Mouse (Mus musculus): Measurements from ENCODE around the gene Cadm3. TPM values are rescaled to one million over a fixed set of nuclear protein-coding genes. Genes with fewer than 3 reads are reported as not detected.

Cadm3 gene
- polyA plus RNA-seq, 1 experiment from 2014 or later, result 0.67 TPM

DNA sequence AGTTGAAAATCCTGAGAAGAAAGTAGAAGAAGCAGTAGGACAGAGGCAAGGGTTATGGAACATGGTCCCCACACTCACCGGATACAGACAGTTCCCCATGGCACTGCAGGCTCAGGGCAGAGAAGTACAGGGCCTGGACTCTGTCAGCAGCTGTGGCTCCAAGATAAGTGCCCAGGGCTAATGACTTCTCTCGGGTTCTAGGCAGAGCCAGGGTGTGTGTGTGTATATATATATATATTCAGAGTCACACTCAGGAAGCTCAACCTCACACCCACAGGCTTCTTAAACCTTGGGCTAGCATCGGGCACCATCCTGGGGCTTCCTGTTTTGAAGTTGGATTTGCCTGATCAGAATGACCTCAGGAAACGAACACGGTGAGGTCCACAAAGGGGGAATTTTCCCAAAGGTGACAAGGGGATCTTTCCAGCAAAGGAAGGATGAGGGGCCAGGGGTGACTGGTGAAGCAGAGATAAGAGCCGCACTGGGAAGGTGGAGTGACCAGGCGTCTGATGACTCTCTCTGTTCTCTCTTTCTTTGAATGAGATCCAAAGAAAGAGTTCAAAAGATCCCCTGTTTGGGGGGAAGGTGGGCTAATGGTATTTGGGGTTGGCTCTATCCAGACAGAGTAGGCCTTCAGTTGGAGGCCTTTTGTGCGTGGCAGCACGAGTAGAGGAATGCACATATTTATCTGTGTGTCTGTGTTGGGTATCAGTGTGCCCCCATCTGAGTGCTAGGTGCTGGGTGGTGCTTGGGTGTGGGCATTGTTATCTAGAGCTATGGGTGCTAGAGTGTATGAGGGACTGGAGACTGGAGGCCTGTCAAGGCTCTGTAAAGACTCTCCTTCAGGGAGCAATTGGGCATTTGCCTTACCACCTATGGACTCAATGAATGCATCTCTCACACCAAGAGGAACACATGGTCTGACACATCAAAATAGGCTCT is 33.9 kb downstream of the Cadm3 start, which contains the start of gene Ackr1:
Ackr1 (minus strand) TSS at position 439 of the 942 bp plus-strand sequence.
- H3K9me3 ChIP-seq, result no peaks in the 10 kb centered on the region
- ATAC-seq (ENCODE audit: low FRiP score, low read depth), result no peak
- H3K4me2 ChIP-seq (replicated peaks), result no peak within 1 kb of the TSS
- no peaks in the 10 kb centered on the region for H3K27me3 ChIP-seq
- H3K36me3 ChIP-seq, result no peaks in the 10 kb centered on the region
- WGBS, result 65% methylated on average over 9 of the region's 9 CpGs
- H3K4me3 ChIP-seq, result no peak within 1 kb of the TSS
- H3K4me1 ChIP-seq, result no peaks in the 10 kb centered on the region
- no peak within 1 kb of the TSS for H3K9ac ChIP-seq
- no peak within 1 kb of the TSS for H3K27ac ChIP-seq

- no peaks in the 10 kb centered on the region for H3K36me3 ChIP-seq
- H3K4me1 ChIP-seq, result no peaks in the 10 kb centered on the region
- H3K4me2 ChIP-seq (replicated peaks), result no peak overlapping the region
- no peak for ATAC-seq (ENCODE audit: low FRiP score, low read depth)
- no peaks in the 10 kb centered on the region for H3K9me3 ChIP-seq
- H3K4me3 ChIP-seq, result no peak overlapping the region
- H3K9ac ChIP-seq, result no peak overlapping the region
- no peak overlapping the region for H3K27ac ChIP-seq
- WGBS, result 84% methylated on average over 5 of the region's 5 CpGs
- H3K27me3 ChIP-seq, result no peaks in the 10 kb centered on the region
Measured at GRCm38 (mm10) chr1:173332418-173332817, 35.1 kb downstream of the Cadm3 start.

DNA sequence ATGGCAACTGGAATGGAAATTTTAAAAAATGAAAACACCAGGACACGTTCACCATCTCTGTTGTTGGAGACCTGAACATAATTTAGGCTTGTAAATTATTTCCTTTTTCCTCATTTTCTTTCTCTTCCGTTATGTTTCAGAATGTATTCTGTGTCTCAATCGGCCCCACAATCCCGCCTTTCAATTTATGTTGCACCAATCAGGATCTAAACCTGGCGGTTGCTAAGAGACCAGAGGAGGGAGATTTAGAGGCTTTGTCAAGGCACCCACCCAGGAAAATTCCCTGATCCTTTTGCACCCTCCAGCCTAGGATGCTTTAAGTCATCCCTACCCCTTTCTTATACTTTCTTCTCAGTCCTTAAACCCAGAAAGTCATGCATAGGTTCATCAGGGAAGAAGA is 37.8 kb downstream of the Cadm3 start:
- no peak overlapping the region for H3K4me3 ChIP-seq
- H3K27ac ChIP-seq, result no peak overlapping the region
- H3K27me3 ChIP-seq, result no peaks in the 10 kb centered on the region
- H3K4me1 ChIP-seq, result no peaks in the 10 kb centered on the region
- no peaks in the 10 kb centered on the region for H3K9me3 ChIP-seq
- H3K36me3 ChIP-seq, result no peaks in the 10 kb centered on the region
- H3K9ac ChIP-seq, result no peak overlapping the region
- no peak for ATAC-seq (ENCODE audit: low FRiP score, low read depth)
- H3K4me2 ChIP-seq (replicated peaks), result no peak overlapping the region
- 76% methylated on average over 5 of the region's 5 CpGs for WGBS

- ATAC-seq (ENCODE audit: low FRiP score, low read depth), result no peak
- H3K36me3 ChIP-seq, result no peaks in the 10 kb centered on the region
- no peak overlapping the region for H3K27ac ChIP-seq
- no peak overlapping the region for H3K4me3 ChIP-seq
- 48% methylated on average over 4 of the region's 4 CpGs for WGBS
- no peaks in the 10 kb centered on the region for H3K27me3 ChIP-seq
- no peaks in the 10 kb centered on the region for H3K4me1 ChIP-seq
- no peak overlapping the region for H3K4me2 ChIP-seq (replicated peaks)
- no peaks in the 10 kb centered on the region for H3K9me3 ChIP-seq
- H3K9ac ChIP-seq, result no peak overlapping the region
Measured at GRCm38 (mm10) chr1:173329185-173329584, 38.3 kb downstream of the Cadm3 start.

- Histone ChIP-seq H3K4me3 (no peak overlapping the region), H3K36me3 (no peaks in the 10 kb centered on the region), H3K27me3 (no peaks in the 10 kb centered on the region), H3K9ac (no peak overlapping the region), H3K9me3 (no peaks in the 10 kb centered on the region), H3K4me2 (replicated peaks) (no peak overlapping the region), H3K27ac (no peak overlapping the region), H3K4me1 (no peaks in the 10 kb centered on the region)
- WGBS, result 59% methylated on average over 8 of the region's 8 CpGs
- ATAC-seq (ENCODE audit: low FRiP score, low read depth), result no peak
Measured at GRCm38 (mm10) chr1:173328446-173328845, 39.0 kb downstream of the Cadm3 start.

DNA sequence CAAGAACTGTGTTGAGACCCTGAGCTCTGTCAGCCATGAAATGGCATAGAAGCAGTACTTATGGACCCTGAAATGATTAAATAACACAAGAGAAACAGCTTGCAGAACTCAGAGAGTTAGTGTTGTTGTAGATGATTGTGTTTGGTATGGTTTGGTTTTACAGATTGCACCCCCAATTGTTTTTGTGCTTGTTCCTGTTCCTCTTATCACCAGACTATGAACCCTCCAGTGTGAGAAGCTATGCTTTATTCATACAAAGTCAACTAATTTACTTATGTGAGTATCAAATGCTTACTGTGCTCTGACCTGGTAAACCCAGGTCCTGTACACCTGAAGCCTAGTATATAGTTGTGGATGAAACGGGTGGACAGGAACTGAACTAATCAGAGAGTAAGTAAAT is 40.9 kb downstream of the Cadm3 start:
- no peaks in the 10 kb centered on the region for H3K36me3 ChIP-seq
- WGBS, result 71% methylated on average over 1 of the region's 1 CpGs
- H3K4me2 ChIP-seq (replicated peaks), result no peak overlapping the region
- H3K27me3 ChIP-seq, result no peaks in the 10 kb centered on the region
- no peaks in the 10 kb centered on the region for H3K4me1 ChIP-seq
- H3K27ac ChIP-seq, result no peak overlapping the region
- no peaks in the 10 kb centered on the region for H3K9me3 ChIP-seq
- no peak for ATAC-seq (ENCODE audit: low FRiP score, low read depth)
- no peak overlapping the region for H3K9ac ChIP-seq
- no peak overlapping the region for H3K4me3 ChIP-seq

- Histone ChIP-seq H3K4me3 (no peak overlapping the region), H3K9me3 (no peaks in the 10 kb centered on the region), H3K4me1 (no peaks in the 10 kb centered on the region), H3K27me3 (no peaks in the 10 kb centered on the region), H3K9ac (no peak overlapping the region), H3K4me2 (replicated peaks) (no peak overlapping the region), H3K27ac (no peak overlapping the region), H3K36me3 (no peaks in the 10 kb centered on the region)
- no peak for ATAC-seq (ENCODE audit: low FRiP score, low read depth)
- 89% methylated on average over 1 of the region's 1 CpGs for WGBS
Measured at GRCm38 (mm10) chr1:173325395-173325794, 42.1 kb downstream of the Cadm3 start.

GRCm38 (mm10) chr1:173324961-173325360 is 42.5 kb downstream of the Cadm3 start:
- H3K4me3 ChIP-seq, result no peak overlapping the region
- no peak for ATAC-seq (ENCODE audit: low FRiP score, low read depth)
- H3K27ac ChIP-seq, result no peak overlapping the region
- H3K4me1 ChIP-seq, result no peaks in the 10 kb centered on the region
- no peak overlapping the region for H3K9ac ChIP-seq
- no peaks in the 10 kb centered on the region for H3K27me3 ChIP-seq
- no peaks in the 10 kb centered on the region for H3K9me3 ChIP-seq
- WGBS, result 59% methylated on average over 4 of the region's 4 CpGs
- no peak overlapping the region for H3K4me2 ChIP-seq (replicated peaks)
- H3K36me3 ChIP-seq, result no peaks in the 10 kb centered on the region

DNA sequence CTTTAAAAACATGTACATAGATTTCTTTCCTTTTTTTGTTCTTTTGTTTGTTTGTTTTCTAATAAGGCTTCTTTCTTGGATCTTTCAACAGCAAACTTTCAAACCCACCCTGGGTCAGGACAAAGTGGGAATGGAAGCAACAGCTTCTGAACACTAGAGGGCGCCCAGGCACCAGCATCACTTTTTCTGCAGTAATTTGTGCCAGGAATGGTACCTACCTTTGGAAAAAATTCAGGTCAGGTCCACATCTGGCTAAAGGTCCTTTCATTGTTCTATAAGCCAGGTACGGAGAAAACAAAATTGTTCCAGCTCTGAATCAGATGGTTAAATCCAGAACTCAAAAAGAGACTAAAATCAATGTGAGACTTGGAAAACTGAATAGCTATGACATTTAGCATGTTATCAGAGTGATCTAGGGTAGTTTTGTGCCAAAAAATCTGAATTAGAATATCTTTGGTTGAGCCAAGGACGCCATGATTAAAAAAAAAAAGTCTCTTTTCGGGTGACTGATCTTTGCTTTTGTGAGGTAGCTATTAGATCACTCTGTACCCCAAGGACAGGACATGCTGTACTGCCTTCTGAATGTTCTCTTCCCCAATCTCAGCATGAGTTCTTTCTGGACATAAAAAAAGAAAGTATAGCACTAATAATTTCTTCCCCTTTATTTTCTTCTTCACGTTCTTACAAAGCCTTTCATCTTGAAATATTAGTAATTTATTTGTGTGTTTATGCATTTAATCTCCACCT is 43.5 kb downstream of the Cadm3 start:
- Histone ChIP-seq H3K4me1 (no peaks in the 10 kb centered on the region), H3K4me3 (no peak overlapping the region), H3K27me3 (no peaks in the 10 kb centered on the region), H3K9ac (no peak overlapping the region), H3K36me3 (no peaks in the 10 kb centered on the region), H3K27ac (no peak overlapping the region), H3K9me3 (no peaks in the 10 kb centered on the region), H3K4me2 (replicated peaks) (no peak overlapping the region)
- no peak for ATAC-seq (ENCODE audit: low FRiP score, low read depth)
- 36% methylated on average over 5 of the region's 5 CpGs for WGBS

DNA sequence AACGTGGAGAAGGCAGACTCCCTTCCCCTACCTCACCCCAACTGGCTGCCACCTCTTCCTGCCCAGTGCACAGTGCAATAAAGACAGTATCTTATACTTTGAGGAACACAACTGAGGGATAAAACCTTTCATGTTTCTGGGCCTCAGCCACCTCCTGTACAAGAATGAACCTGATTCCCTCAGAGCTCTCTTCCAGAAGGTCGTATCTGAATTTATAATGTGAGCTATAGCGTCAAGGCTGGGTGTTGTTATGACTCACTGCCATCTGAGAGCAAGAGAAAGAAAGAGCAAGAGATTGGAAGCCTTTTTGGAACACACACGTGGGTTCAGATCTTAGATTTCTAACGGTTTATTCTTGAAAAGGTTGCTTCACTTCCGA is 45.3 kb downstream of the Cadm3 start:
- Histone ChIP-seq H3K9me3 (no peaks in the 10 kb centered on the region), H3K27ac (no peak overlapping the region), H3K4me3 (no peak overlapping the region), H3K9ac (no peak overlapping the region), H3K36me3 (no peaks in the 10 kb centered on the region), H3K27me3 (no peaks in the 10 kb centered on the region), H3K4me1 (no peaks in the 10 kb centered on the region), H3K4me2 (replicated peaks) (no peak overlapping the region)
- WGBS, result 67% methylated on average over 6 of the region's 6 CpGs
- no peak for ATAC-seq (ENCODE audit: low FRiP score, low read depth)

DNA sequence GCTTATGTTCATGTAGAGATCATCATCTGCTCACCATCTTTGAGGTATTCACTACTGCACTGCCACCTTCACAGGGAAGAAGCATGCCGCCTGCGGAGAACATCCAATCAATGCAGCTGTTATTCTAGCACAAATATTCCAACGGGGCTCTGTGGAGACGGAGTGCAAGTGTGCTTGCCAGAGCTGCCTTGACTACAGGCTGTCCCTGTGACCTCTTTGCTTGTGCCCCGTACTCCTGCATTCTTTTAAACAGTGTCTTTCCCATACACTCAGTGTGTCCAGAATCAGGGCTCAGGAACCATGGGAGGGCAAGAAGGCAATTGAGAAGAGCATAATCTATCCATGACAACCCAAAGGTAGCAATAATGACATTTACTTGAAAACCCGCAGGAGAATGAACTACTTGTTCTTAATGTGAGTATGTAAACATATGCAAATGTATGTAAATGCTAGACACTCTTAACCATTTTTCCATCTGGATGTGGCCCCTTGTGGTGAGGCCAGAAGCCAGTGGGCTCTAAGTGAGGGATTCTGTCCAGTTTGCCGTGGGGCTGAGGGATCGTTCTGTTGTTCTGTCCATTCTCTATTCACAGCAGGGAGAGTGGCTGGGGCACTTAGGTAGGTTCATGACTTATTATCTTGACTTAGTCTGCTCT is 45.8 kb downstream of the Cadm3 start:
- Histone ChIP-seq H3K4me3 (no peak overlapping the region), H3K36me3 (no peaks in the 10 kb centered on the region), H3K9me3 (no peaks in the 10 kb centered on the region), H3K27me3 (no peaks in the 10 kb centered on the region), H3K4me1 (no peaks in the 10 kb centered on the region), H3K9ac (no peak overlapping the region), H3K27ac (no peak overlapping the region), H3K4me2 (replicated peaks) (no peak overlapping the region)
- 78% methylated on average over 8 of the region's 8 CpGs for whole genome bisulfite sequencing
- no peak for ATAC-seq (ENCODE audit: low FRiP score, low read depth)

DNA sequence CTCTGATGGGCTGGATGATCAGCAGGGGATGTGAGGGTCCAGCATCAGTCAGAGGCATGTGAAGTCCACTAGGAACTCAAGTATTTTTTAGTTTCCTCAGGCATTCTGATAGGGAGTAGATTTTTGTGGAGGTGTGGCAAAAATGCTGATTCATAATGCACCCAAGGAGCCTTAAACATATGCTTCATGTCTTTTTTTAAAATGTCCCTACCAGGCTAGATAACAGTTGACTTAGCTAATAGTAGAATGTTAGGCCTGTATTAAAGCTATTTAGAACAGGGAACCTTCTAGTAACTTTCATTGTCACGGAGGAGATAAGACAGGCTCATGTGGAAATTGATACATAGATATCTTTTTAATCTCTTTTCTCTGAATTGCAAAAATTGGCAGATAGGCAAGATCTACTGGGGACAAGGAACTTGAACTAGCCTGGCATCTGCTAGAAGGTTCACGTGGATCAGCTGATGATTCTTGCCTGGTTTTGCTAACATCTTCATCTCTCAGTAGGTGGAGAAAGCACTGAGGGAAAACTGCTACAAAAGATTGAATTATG is 49.5 kb downstream of the Cadm3 start:
- H3K27ac ChIP-seq, result no peak overlapping the region
- no peaks in the 10 kb centered on the region for H3K9me3 ChIP-seq
- WGBS, result 78% methylated on average over 2 of the region's 2 CpGs
- H3K36me3 ChIP-seq, result no peaks in the 10 kb centered on the region
- H3K9ac ChIP-seq, result no peak overlapping the region
- no peak overlapping the region for H3K4me3 ChIP-seq
- no peaks in the 10 kb centered on the region for H3K4me1 ChIP-seq
- ATAC-seq (ENCODE audit: low FRiP score, low read depth), result no peak
- H3K4me2 ChIP-seq (replicated peaks), result no peak overlapping the region
- no peaks in the 10 kb centered on the region for H3K27me3 ChIP-seq

Data from limb, embryonic 13.5 days (tissue).